Mouse (Mus musculus) urinary bladder, postnatal 14 days (tissue): ENCODE results near the gene Swi5.
"Not testable (repeated sequence)": the region's sequence is repeated elsewhere in the genome, so short reads cannot be mapped to it uniquely, and the experiment has no call there.

Experiments
- DNase-seq: peaks from one replicate; pipeline ENCODE4 v3.0.0; 2021; ENCODE audit warnings: low spot score

Swi5 gene

DNA sequence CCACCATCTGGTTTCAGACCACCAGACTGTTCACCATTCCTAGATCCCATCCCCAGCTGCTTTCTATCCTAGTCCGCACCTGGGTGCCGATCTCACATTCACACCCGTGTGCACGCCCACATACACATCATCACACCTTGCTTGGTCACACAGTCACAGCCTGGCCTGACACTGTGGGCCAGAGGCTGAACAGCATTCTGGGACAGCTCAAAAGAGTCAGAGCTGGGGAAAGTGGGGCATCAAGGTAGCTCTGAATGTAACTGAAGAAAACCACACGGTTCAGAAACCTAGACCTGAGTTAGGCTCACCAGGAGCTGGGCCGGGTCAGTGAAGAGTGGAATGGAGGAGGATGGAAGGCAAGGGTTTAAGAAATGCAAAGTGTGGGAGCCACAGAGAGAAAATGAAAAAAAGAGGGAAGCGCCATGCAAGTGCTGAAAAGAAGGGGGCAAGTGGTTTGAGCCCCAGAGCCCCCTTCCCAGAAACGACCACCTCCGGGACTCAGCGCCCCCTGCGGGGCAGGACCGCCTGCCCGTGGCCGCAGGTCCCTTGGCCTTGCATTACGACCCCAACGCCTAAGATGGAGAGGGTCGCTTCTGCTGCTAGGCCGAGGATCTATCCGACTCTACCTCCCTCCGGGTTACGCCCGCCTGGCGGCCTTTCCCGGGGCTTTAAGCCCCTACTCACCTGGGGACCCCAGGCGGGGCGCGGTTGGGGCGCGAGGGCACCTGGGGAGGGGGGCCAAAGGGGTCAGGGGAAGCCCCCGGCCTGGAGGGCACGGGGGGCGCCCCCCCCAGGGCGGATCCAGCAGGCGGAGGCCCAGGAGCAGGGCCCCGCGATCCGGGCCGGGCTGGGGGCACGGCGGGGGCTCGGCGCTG, 23.8 kb upstream of the Swi5 start:
- DNase-seq = no peak

DNA sequence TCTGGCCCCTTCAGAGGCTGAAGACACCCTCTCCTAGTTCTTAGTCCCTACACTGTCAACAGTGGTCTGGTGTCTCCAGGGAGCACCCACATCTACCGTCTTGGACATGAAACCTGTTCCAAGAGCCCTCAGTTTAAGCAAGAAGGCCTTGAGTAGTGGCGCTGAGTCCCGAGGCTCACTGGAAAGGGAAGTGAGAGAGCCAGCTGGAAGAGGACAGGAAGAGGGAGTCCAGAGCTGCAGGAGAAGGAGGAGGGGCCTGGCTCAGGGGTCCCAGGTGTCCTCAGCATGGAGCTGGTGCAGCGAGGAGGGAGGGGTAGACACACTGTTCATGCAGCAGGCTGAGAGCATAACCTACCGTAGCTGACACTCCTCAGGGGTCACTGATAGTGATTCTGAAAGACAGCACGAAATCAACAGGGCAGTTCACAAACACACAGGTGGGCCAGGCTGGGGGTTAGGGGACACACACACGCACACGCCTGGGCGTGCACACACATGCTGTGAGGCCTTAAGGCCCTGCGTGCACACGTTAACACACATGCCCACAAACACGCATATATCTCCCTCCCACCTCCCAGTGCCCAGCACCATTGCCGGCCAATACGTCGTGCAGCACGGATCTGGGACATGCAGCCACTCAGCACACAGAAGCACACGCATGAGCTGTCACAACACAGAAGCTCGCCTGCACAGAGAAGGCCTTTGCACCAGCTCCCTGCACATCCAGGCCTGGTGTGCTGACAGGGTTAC, 22.4 kb upstream of the Swi5 start:
- DNase-seq = no peak

GRCm38 (mm10) chr2:32308870-32309568, 21.1 kb upstream of the Swi5 start:
- DNase-seq = no peak

DNA sequence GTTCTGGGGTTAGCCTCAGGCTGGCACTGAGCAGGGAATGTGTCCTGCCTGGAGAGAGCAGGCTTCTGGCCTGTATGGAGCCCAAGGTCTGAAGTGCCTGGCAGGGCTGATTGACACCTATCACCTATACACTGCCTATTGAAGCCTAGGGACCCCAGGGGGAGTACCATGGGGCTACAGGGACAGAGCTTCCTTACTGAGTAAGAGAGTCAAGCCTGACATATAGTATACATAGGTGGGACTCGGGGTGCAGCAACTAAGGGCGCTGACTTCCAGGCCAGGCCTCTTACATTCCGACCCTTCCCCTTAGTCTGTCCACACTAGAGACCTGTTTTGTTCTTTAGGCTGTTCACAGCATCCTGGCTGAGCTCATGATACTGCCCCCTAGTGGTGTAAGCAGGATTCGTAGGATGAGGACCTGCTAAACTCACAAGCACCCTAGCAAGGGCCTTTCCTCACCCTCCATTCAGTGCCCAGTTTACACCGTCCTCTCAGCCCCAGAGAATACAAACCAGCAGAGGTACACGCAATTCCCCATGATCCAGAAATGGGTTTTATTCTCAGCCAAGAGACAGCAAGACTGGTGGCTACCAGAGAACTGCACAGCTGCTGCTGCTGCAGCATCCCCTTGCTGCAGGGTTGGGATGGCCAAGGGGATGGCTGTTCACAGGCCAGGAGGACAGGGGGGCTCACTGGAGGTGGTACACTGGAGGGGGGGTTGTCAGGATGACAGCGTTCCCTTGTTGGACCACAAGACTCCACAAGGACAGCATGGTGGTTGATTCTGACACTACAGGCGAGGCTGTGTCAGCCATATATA, 20.3 kb upstream of the Swi5 start:
- peak; percentile 58 for DNase-seq

DNA sequence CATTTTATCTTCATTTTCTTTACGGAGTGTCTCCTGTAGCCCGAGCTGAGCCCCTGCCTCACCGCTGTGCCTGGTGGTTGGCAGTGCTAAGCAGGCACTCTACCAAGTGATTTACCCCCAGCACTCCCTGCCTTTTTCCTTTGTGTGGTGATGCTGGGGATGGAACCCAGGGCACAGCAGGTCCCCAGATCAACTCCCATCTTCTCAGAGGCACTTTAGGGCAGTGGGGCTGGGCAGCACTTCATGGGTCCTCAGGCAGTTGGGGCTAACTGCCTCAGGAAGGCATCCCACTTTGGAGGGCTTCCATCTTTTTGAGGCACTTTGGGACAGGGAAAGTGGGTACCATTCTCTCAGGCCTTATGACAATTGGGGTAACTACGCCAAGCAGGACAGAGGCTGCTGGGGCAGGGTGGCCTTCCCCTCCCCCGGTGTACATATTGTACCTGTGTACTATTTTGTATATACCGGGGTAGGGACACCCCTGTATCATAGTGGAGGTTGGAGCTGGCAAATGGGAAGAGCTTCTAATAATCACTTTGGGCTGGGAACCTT, 19.4 kb upstream of the Swi5 start:
- DNase-seq = no peak

DNA sequence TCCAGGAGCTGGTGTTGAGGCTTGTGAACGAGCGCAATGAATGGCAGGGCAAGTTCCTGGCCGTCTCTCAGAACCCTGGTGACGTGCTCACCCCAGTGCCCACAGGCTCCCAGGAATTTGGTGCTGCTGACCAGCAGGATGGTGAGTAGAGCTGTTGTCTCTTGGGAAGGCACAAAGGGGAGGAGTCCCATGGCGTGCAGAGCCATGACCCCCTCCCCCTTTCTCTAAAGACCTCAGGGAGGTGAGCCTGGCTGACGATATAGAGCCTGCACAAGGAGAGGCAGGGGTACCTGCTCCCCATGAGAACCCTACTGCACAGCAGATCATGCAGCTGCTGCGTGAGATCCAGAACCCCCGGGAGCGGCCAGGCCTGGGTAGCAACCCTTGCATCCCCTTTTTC, 18.3 kb upstream of the Swi5 start:
- DNase-seq = no peak

GRCm38 (mm10) chr2:32305668-32306067, 17.8 kb upstream of the Swi5 start:
- DNase-seq = no peak

GRCm38 (mm10) chr2:32304145-32304832, 16.4 kb upstream of the Swi5 start:
- peak; percentile 63 for DNase-seq

- no peak for DNase-seq
These were observed 15.1 kb upstream of the Swi5 start for GRCm38 (mm10) chr2:32302952-32303351.

DNA sequence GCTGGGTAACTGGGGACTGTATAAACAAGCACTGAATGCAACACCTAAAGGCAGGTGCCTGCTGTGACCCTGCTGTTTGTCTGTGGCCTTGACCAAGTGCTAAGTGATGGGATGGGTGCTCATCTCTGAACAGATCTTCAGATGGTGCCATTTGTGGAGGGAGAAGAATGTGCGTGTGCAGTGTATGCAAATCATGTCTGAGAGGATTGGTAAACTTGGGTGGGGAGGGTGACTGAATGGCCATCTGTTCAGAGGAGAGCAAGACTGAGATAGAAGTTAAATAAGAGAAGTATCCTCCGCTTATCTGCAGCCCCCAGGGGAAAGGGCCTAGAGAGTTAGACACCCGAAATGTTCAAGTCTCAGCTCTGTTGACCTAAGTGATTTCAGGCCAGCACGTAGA, 11.6 kb upstream of the Swi5 start:
- DNase-seq = no peak

- DNase-seq = not testable (repeated sequence)
These were observed 8.0 kb upstream of the Swi5 start for GRCm38 (mm10) chr2:32295842-32296241.

GRCm38 (mm10) chr2:32295285-32295684, 7.4 kb upstream of the Swi5 start:
- no peak for DNase-seq

GRCm38 (mm10) chr2:32294348-32294747, 6.5 kb upstream of the Swi5 start:
- no peak for DNase-seq

DNA sequence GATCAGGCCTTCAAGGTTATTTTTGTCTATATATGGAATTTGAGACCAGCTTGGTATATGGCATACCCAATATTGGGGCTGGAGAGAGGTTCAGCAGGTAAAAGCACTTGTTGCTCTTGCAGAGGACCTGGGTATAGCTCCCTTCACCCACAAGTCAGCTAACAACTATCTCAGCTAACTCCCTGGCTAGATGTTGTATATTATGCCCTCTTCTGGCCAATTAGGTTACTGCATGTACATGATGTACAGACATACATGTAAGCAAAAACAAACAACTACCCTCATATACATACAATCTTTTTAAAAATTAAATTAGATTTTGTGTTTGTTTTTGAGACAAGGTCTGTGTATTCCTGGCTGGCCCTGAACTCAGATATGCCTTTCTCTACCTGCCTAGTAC, 1.7 kb upstream of the Swi5 start:
- DNase-seq = no peak

DNA sequence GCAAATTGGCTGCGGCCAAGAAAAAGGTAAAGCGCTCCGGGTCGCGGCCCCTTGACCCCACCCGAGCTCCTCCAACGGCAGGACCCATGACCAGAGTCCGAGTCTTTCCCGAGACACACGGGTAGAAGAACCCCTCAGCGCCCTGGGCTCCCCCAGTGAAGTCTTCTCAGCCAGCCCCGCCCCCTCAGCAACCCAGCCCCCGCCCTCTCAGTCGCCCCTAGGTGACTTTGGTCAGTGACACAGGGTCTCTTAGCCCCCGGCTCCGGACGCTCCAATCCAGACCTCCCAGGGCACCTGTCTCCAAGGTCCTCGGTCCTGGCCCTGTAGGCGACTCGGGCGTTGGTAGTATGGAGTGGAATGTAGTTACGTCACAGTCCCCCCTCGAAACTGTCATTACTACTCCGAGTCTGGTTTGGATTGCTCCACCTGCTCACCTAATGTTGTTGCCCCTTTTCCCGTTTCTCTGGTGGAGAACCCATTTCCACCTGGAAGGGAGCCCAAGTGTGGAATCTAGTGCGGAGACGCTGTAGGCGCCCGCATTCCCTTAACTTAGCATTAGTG, 576 bp upstream of the Swi5 start:
- DNase-seq = peak; percentile 38

- DNase-seq = no peak
These were observed 488 bp downstream of the Swi5 start, which contains the start of gene Golga2 for GRCm38 (mm10) chr2:32287334-32287840. Gene Golga2 (plus strand): TSS chr2:32287384.

GRCm38 (mm10) chr2:32283986-32284385, 3.9 kb downstream of the Swi5 start:
- DNase-seq = no peak

DNA sequence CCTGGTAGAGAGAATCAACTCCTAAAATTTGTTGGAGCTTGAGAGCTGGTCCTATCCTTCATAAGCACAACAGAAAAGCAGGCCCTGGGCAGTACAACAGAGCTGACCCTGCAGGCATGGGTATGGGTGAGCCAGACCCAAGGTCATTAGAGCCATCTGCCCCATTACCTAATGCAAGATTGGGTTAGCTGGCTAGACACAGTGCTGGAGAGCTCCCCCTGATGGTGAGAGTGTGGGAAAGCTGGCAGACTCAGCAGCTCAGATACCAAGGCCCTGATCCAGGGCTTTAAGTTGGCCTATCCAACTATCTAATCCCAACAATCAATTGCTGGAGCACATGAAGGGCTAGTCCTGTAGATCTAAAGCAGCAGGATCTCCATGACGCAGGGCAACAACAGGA, 5.1 kb downstream of the Swi5 start:
- peak; percentile 53 for DNase-seq

- DNase-seq = no peak
These were observed 5.6 kb downstream of the Swi5 start for GRCm38 (mm10) chr2:32282289-32282688.

DNA sequence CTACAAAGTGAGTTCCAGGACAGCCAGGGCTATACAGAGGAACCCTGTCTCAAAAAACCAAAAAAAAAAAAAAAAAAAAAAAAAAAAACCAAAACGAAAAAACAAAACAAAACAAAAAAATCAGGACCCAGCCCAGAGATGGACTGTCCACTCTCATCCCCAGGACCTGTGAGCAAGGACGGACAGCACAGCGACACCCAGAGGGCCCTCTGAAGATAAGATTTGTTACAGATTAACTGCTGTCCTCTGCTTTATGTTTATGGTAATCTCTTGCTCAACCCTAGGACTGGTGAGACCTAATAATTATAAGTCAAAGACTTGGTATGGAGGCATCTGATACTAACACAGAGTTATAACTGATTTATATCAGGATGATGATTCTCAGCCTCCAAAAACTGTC, 12.1 kb downstream of the Swi5 start:
- DNase-seq = no peak
